Mouse (Mus musculus): ENCODE measurements around the gene Gm28047. TPM values are rescaled to one million over a fixed set of nuclear protein-coding genes. Genes with fewer than 3 reads are reported as not detected.
A peak's percentile ranks its signal among the peaks of the same experiment; 100 is the strongest.

Gene Gm28047
- polyA plus RNA-seq, 1 experiment from 2014 or later, result not detected

- Histone ChIP-seq H3K4me3 (replicated peaks) (peak overlapping the region; percentile 63; the same call in 1 of the 2 replicates), H3K36me3 (0 out of 2 replicates have a peak, but pooled peaks cover under 1% of the 10 kb centered on the region), H3K9ac (no peak overlapping the region), H3K4me2 (replicated peaks) (peak overlapping the region; percentile 95), H3K27me3 (no peaks in the 10 kb centered on the region), H3K27ac (replicated peaks) (no peak overlapping the region), H3K4me1 (peaks cover 59% of the 10 kb centered on the region), H3K9me3 (replicated peaks) (no peaks in the 10 kb centered on the region)
- ATAC-seq (ENCODE audit: insufficient number of reproducible peaks, low FRiP score, low TSS enrichment, low read depth), result no peak
- WGBS, result 89% methylated on average over 2 of the region's 2 CpGs
Measured at GRCm38 (mm10) chr15:102515261-102515660, 109.6 kb downstream of the Gm28047 start.

- H3K9ac ChIP-seq, result no peak overlapping the region
- H3K4me3 ChIP-seq (replicated peaks), result no peak overlapping the region
- ATAC-seq (ENCODE audit: insufficient number of reproducible peaks, low FRiP score, low TSS enrichment, low read depth), result no peak
- 0 out of 2 replicates have a peak, but pooled peaks cover 3% of the 10 kb centered on the region for H3K36me3 ChIP-seq
- 71% methylated on average over 3 of the region's 3 CpGs for WGBS
- H3K9me3 ChIP-seq (replicated peaks), result no peaks in the 10 kb centered on the region
- peaks cover 53% of the 10 kb centered on the region for H3K4me1 ChIP-seq
- no peak overlapping the region for H3K27ac ChIP-seq (replicated peaks)
- H3K4me2 ChIP-seq (replicated peaks), result no peak overlapping the region
- no peaks in the 10 kb centered on the region for H3K27me3 ChIP-seq
Measured at GRCm38 (mm10) chr15:102513004-102513403, 111.9 kb downstream of the Gm28047 start.

DNA sequence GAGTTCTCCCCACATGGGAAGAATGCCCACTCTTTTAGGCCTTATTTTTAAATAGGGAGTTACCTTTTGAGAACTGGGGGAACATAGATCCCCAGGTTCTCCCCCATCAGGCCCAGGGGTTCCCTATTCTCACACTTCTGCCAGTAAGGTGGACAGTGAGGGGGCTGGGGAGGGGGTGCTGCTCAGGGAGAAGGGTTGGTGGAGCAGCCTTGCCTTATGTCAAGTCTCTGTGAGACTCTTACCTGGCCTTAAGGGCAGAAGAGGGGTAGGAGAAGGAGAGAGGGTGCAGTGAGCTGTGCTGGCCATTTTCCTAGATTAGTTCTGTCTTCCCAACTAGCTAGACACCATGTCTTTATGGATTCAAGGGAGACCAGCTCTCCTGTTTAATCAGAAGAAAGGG, 112.4 kb downstream of the Gm28047 start:
- peaks cover 53% of the 10 kb centered on the region for H3K4me1 ChIP-seq
- 0 out of 2 replicates have a peak overlapping the region, but pooled peaks have one; percentile 90 for H3K27ac ChIP-seq (replicated peaks)
- no peak overlapping the region for H3K4me3 ChIP-seq (replicated peaks)
- H3K4me2 ChIP-seq (replicated peaks), result no peak overlapping the region
- peaks cover 6% of the 10 kb centered on the region; the same call in 1 of the 2 replicates for H3K36me3 ChIP-seq
- no peaks in the 10 kb centered on the region for H3K9me3 ChIP-seq (replicated peaks)
- no peak overlapping the region for H3K9ac ChIP-seq
- H3K27me3 ChIP-seq, result no peaks in the 10 kb centered on the region
- no peak for ATAC-seq (ENCODE audit: insufficient number of reproducible peaks, low FRiP score, low TSS enrichment, low read depth)

DNA sequence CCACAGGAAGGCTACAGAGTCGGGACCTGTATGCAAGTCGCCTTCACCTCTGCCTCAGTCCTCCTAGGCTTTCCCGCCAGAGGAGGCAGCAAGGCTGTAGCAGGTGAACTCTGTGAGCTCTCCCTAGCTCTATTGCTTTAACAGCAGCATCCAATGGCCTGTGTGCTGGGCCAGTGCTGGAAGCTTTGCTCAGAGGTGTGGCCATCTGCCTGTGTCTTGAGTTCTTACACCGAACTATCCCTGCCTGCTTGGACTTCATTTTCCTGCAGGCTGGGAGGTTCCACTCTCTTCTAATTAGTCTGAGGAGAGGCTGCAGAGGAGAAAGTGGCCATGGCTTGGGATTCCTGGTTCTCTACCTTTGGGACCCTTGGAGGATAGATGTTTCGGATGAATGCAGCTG, 112.9 kb downstream of the Gm28047 start:
- no peak overlapping the region for H3K4me2 ChIP-seq (replicated peaks)
- H3K4me1 ChIP-seq, result peaks cover 53% of the 10 kb centered on the region
- peaks cover 6% of the 10 kb centered on the region; the same call in 1 of the 2 replicates for H3K36me3 ChIP-seq
- H3K9me3 ChIP-seq (replicated peaks), result no peaks in the 10 kb centered on the region
- H3K4me3 ChIP-seq (replicated peaks), result no peak overlapping the region
- no peak overlapping the region for H3K9ac ChIP-seq
- H3K27me3 ChIP-seq, result no peaks in the 10 kb centered on the region
- no peak for ATAC-seq (ENCODE audit: insufficient number of reproducible peaks, low FRiP score, low TSS enrichment, low read depth)
- peak overlapping the region; percentile 90 for H3K27ac ChIP-seq (replicated peaks)
- WGBS, result 30% methylated on average over 5 of the region's 5 CpGs

DNA sequence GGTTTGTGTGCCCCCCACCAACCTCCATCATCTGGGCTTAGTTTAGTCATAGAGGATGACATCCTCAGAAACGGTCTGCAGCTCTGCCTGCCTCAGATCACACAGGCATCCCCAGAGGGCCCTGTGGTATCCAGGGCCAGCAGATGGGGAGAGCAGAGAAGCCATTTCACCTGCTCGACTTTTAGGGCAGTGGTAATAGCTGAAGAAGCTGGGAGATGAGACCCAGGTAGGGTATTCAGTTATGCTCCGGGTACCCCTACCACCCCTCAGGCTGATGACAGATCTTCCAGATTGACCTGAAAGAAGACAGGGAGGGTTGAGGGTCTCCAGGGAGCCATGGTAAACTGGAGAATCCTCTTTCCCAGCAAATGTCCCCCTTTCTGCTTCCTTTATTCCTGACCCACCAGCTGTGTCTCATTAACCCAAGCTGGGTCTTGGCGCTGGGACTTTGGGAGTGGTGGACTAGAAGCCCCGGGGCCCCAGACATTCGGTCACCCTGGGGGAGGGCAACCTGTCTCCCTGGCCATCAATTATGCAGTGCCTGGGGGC, 113.5 kb downstream of the Gm28047 start:
- Histone ChIP-seq H3K4me2 (replicated peaks) (peak overlapping the region; percentile 91), H3K27me3 (no peaks in the 10 kb centered on the region), H3K27ac (replicated peaks) (peak overlapping the region; percentile 90), H3K36me3 (peaks cover 6% of the 10 kb centered on the region; the same call in 1 of the 2 replicates), H3K9ac (no peak overlapping the region), H3K4me1 (peaks cover 52% of the 10 kb centered on the region), H3K4me3 (replicated peaks) (peak overlapping the region; percentile 63), H3K9me3 (replicated peaks) (no peaks in the 10 kb centered on the region)
- WGBS, result 14% methylated on average over 6 of the region's 6 CpGs
- ATAC-seq (ENCODE audit: insufficient number of reproducible peaks, low FRiP score, low TSS enrichment, low read depth), result no peak

- no peaks in the 10 kb centered on the region for H3K27me3 ChIP-seq
- peaks cover 6% of the 10 kb centered on the region; the same call in 1 of the 2 replicates for H3K36me3 ChIP-seq
- peak overlapping the region; percentile 90 for H3K27ac ChIP-seq (replicated peaks)
- ATAC-seq (ENCODE audit: insufficient number of reproducible peaks, low FRiP score, low TSS enrichment, low read depth), result peak; percentile 93
- H3K4me2 ChIP-seq (replicated peaks), result peak overlapping the region; percentile 91
- H3K9me3 ChIP-seq (replicated peaks), result no peaks in the 10 kb centered on the region
- peaks cover 49% of the 10 kb centered on the region for H3K4me1 ChIP-seq
- 2% methylated on average over 32 of the region's 34 CpGs for WGBS
- peak overlapping the region; percentile 44 for H3K9ac ChIP-seq
- peak overlapping the region; percentile 63 for H3K4me3 ChIP-seq (replicated peaks)
Measured at GRCm38 (mm10) chr15:102510590-102511284, 114.1 kb downstream of the Gm28047 start.

DNA sequence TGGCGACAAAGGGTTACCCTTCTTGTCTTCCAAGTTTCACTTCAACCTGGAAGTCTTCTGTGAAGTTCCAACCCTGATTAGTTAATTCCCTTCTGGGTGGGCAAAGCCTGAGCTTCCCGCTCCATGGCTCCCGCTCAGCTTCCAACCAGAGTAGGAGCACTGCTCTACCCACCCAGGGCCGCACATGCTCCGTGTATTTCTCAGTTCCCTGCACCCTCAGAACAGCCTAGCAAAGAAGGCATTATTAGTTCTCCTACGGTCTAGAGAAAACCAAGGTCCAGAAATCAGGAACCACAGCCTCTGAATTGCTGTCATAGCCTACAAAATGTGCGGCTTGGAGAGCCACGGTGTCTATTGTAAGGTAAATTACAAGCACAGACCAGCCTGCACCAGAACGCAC, 114.8 kb downstream of the Gm28047 start:
- Histone ChIP-seq H3K4me1 (peaks cover 42% of the 10 kb centered on the region), H3K9me3 (replicated peaks) (no peaks in the 10 kb centered on the region), H3K27ac (replicated peaks) (peak overlapping the region; percentile 90), H3K9ac (peak overlapping the region; percentile 44; the same call in 1 of the 2 replicates), H3K4me2 (replicated peaks) (peak overlapping the region; percentile 91), H3K27me3 (no peaks in the 10 kb centered on the region), H3K36me3 (peaks cover 11% of the 10 kb centered on the region), H3K4me3 (replicated peaks) (peak overlapping the region; percentile 63)
- 5% methylated on average over 9 of the region's 9 CpGs for WGBS
- peak; percentile 55; the same call in 1 of the 2 replicates for ATAC-seq (ENCODE audit: insufficient number of reproducible peaks, low FRiP score, low TSS enrichment, low read depth)

DNA sequence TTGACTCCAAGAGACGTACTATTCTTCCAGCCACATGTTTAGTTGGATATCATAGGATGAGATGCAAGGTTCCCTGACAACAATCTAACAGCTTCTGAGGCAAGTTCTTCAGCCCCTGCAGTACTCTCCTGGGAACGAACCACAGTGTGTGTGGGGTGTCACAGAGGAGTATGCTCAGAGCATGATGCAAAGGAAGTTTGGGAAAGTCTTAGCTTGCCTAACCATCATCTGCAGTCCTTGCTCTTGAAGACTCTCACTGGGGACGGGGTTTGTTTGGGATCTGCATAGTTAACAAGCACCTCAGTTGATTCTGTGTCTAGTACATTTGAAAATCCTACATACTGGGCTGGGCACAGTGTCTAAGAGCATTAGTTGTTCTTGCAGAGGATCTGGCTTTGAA, 116.5 kb downstream of the Gm28047 start:
- Histone ChIP-seq H3K27ac (replicated peaks) (no peak overlapping the region), H3K4me3 (replicated peaks) (no peak overlapping the region), H3K4me1 (peaks cover 37% of the 10 kb centered on the region), H3K27me3 (no peaks in the 10 kb centered on the region), H3K9me3 (replicated peaks) (no peaks in the 10 kb centered on the region), H3K36me3 (peaks cover 29% of the 10 kb centered on the region), H3K9ac (no peak overlapping the region), H3K4me2 (replicated peaks) (no peak overlapping the region)
- WGBS, result 77% methylated on average over 3 of the region's 3 CpGs
- no peak for ATAC-seq (ENCODE audit: insufficient number of reproducible peaks, low FRiP score, low TSS enrichment, low read depth)

- H3K4me3 ChIP-seq (replicated peaks), result no peak overlapping the region
- H3K27ac ChIP-seq (replicated peaks), result no peak overlapping the region
- no peak overlapping the region for H3K9ac ChIP-seq
- peaks cover 36% of the 10 kb centered on the region for H3K36me3 ChIP-seq
- H3K27me3 ChIP-seq, result no peaks in the 10 kb centered on the region
- no peak overlapping the region for H3K4me2 ChIP-seq (replicated peaks)
- H3K9me3 ChIP-seq (replicated peaks), result no peaks in the 10 kb centered on the region
- ATAC-seq (ENCODE audit: insufficient number of reproducible peaks, low FRiP score, low TSS enrichment, low read depth), result no peak
- peaks cover 35% of the 10 kb centered on the region for H3K4me1 ChIP-seq
Measured at GRCm38 (mm10) chr15:102507561-102507960, 117.3 kb downstream of the Gm28047 start.

DNA sequence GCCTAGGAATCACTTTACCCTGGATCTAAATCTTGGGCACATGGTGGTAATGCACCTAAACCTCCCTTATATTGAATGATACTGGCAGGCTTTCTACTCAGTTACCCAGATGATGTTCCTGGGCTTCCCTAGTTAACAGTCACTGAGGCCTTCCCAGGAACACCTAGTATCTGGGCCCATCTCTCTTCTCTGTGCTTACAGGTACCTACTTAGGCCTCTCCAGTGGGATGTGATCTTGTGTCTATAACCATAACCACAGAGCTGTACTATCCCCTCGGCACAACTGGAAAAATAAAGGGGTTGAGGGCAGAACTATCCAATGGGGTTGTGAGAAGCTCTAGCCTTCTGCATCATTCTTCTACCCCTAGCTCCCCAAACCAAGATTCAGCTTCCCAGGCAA, 118.0 kb downstream of the Gm28047 start:
- H3K27me3 ChIP-seq, result no peaks in the 10 kb centered on the region
- no peak for ATAC-seq (ENCODE audit: insufficient number of reproducible peaks, low FRiP score, low TSS enrichment, low read depth)
- no peak overlapping the region for H3K9ac ChIP-seq
- peaks cover 28% of the 10 kb centered on the region for H3K4me1 ChIP-seq
- H3K27ac ChIP-seq (replicated peaks), result no peak overlapping the region
- H3K4me2 ChIP-seq (replicated peaks), result no peak overlapping the region
- no peak overlapping the region for H3K4me3 ChIP-seq (replicated peaks)
- H3K36me3 ChIP-seq, result peaks cover 43% of the 10 kb centered on the region
- 91% methylated on average over 1 of the region's 1 CpGs for WGBS
- H3K9me3 ChIP-seq (replicated peaks), result no peaks in the 10 kb centered on the region

DNA sequence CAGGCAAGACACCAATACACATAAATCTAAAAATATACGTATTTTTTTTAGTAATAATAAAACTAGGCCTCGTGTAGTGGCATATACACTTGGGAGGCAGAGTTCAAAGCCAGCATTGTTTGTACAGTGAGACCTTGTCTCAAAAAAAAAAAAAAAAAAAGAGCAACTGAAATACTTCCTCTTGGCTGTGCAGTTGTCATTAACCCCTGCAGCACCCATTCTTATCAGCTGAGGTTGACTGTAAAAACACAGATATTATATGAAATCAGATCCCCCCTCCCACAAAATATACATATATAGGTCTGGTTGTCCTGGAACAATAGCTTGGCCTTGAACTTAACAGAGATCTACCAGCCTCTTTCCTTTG, 118.4 kb downstream of the Gm28047 start:
- Histone ChIP-seq H3K36me3 (peaks cover 47% of the 10 kb centered on the region), H3K9ac (no peak overlapping the region), H3K27me3 (no peaks in the 10 kb centered on the region), H3K4me3 (replicated peaks) (no peak overlapping the region), H3K9me3 (replicated peaks) (no peaks in the 10 kb centered on the region), H3K27ac (replicated peaks) (no peak overlapping the region), H3K4me2 (replicated peaks) (no peak overlapping the region), H3K4me1 (peaks cover 24% of the 10 kb centered on the region)
- 44% methylated on average over 2 of the region's 2 CpGs for WGBS
- ATAC-seq (ENCODE audit: insufficient number of reproducible peaks, low FRiP score, low TSS enrichment, low read depth), result no peak
